In genomic region chr4:59870859-59871591, GRCm38 (mm10) we compare ENCODE assay signal across 9 mouse cellular contexts. TPM values are rescaled to one million over a fixed set of nuclear protein-coding genes. Genes with fewer than 3 reads are reported as not detected.
DNase-seq lines count a peak whose midpoint lies in the region; ATAC-seq and TF ChIP-seq lines count a peak whose summit lies in the region.
"Had no signal": no experiment of that assay in that cellular context is flagged by ENCODE, and none has a peak within 500 bp of the region (broad histone marks: within the 10 kb centered on the region; RNA-seq: fewer than 3 reads in every experiment).

No protein-coding gene starts in this region.

- H3K9ac ChIP-seq in ES-Bruce4 (ENCODE audit: low read depth, poor library complexity, severe bottlenecking): no peak overlapping the region
- no peak overlapping the region for H3K9ac ChIP-seq in forebrain, embryonic 13.5 days
- no peak overlapping the region for H3K9ac ChIP-seq in liver, postnatal 0 days (replicated peaks)
- H3K9ac ChIP-seq in neural tube, embryonic 14.5 days (replicated peaks; ENCODE audit: low read depth, low read length): no peak overlapping the region

- peak; percentile 77 for DNase-seq in c-Kit-positive CD71-positive TER-119-positive erythroid progenitor cells, embryonic 14.5 days (ENCODE audit: low spot score)
- DNase-seq in heart, postnatal 10 days: peak; percentile 89 to 92
- peak; percentile 83 to 86 for DNase-seq in kidney, postnatal 4 days
- peak; percentile 79 for DNase-seq in liver, postnatal 0 days
- peak; percentile 40 to 62 for DNase-seq in thymus, adult 18-20 months

- WGBS in forebrain, embryonic 13.5 days: 59% methylated on average over 9 of the region's 9 CpGs
- WGBS in liver, postnatal 0 days (ENCODE audit: insufficient replicate concordance): 47% methylated on average over 9 of the region's 9 CpGs
- WGBS in neural tube, embryonic 14.5 days: 61% methylated on average over 9 of the region's 9 CpGs

- no peak overlapping the region for H3K27ac ChIP-seq in ES-Bruce4 (ENCODE audit: insufficient read depth, low read length)
- no peak overlapping the region for H3K27ac ChIP-seq in forebrain, embryonic 13.5 days
- H3K27ac ChIP-seq in liver, postnatal 0 days (ENCODE audit: low read depth): no peak overlapping the region
- no peak overlapping the region for H3K27ac ChIP-seq in neural tube, embryonic 14.5 days (ENCODE audit: low read depth, low read length)

- H3K4me1 ChIP-seq in ES-Bruce4 (ENCODE audit: control insufficient read depth, insufficient read depth, low read length): no peaks in the 10 kb centered on the region
- H3K4me1 ChIP-seq in forebrain, embryonic 13.5 days: peaks cover 12% of the 10 kb centered on the region; the same call in 1 of the 2 replicates
- H3K4me1 ChIP-seq in liver, postnatal 0 days (ENCODE audit: insufficient read depth): no peaks in the 10 kb centered on the region
- H3K4me1 ChIP-seq in neural tube, embryonic 14.5 days (ENCODE audit: control insufficient read depth, insufficient read depth, low read length): no peaks in the 10 kb centered on the region

- ATAC-seq in forebrain, embryonic 13.5 days: peak; percentile 77
- peak; percentile 61 for ATAC-seq in liver, postnatal 0 days
- ATAC-seq in neural tube, embryonic 14.5 days (ENCODE audit: low read depth): peak; percentile 75

- no peaks in the 10 kb centered on the region; the same call in 1 of the 2 replicates for H3K36me3 ChIP-seq in ES-Bruce4 (ENCODE audit: control insufficient read depth, insufficient read depth, low read length, poor library complexity, severe bottlenecking)
- no peaks in the 10 kb centered on the region for H3K36me3 ChIP-seq in forebrain, embryonic 13.5 days (ENCODE audit: poor library complexity, severe bottlenecking)
- 0 out of 2 replicates have a peak, but pooled peaks cover 3% of the 10 kb centered on the region for H3K36me3 ChIP-seq in liver, postnatal 0 days (replicated peaks; ENCODE audit: insufficient read depth, low read length)
- no peaks in the 10 kb centered on the region for H3K36me3 ChIP-seq in neural tube, embryonic 14.5 days (ENCODE audit: control insufficient read depth, insufficient read depth, low read length)

- no peaks in the 10 kb centered on the region for H3K27me3 ChIP-seq in ES-Bruce4 (ENCODE audit: control insufficient read depth, insufficient read depth, low read length, poor library complexity, severe bottlenecking)
- no peaks in the 10 kb centered on the region for H3K27me3 ChIP-seq in forebrain, embryonic 13.5 days
- no peaks in the 10 kb centered on the region for H3K27me3 ChIP-seq in liver, postnatal 0 days (ENCODE audit: insufficient read depth, low read length)
- H3K27me3 ChIP-seq in neural tube, embryonic 14.5 days (ENCODE audit: control insufficient read depth, insufficient read depth, low read length): no peaks in the 10 kb centered on the region
- H3K27me3 ChIP-seq: megakaryocyte, embryonic 14.5 days had no signal

- H3K4me2 ChIP-seq in forebrain, embryonic 13.5 days: no peak overlapping the region
- no peak overlapping the region for H3K4me2 ChIP-seq in liver, postnatal 0 days (ENCODE audit: low read depth, low read length)
- no peak overlapping the region for H3K4me2 ChIP-seq in neural tube, embryonic 14.5 days (ENCODE audit: low read depth, low read length)

- H3K9me3 ChIP-seq in ES-Bruce4 (replicated peaks; ENCODE audit: control insufficient read depth, insufficient read depth, low read length, poor library complexity, severe bottlenecking): no peaks in the 10 kb centered on the region
- no peaks in the 10 kb centered on the region for H3K9me3 ChIP-seq in forebrain, embryonic 13.5 days (replicated peaks)
- H3K9me3 ChIP-seq in liver, postnatal 0 days (ENCODE audit: low read length): no peaks in the 10 kb centered on the region
- no peaks in the 10 kb centered on the region for H3K9me3 ChIP-seq in neural tube, embryonic 14.5 days (ENCODE audit: control insufficient read depth, low read length)
- H3K9me3 ChIP-seq: megakaryocyte, embryonic 14.5 days had no signal

- TF ChIP-seq POLR2A in ES-Bruce4 (IDR thresholded peaks at IDR 0.05; ENCODE audit: insufficient read depth, low read length): no peak

- peak; percentile 61 for TF ChIP-seq CTCF in ES-Bruce4 (IDR thresholded peaks at IDR 0.05; ENCODE audit: low read depth, low read length)
- TF ChIP-seq CTCF in liver, postnatal 0 days (IDR thresholded peaks at IDR 0.05; ENCODE audit: low read depth): peak; percentile 93

- intact Hi-C loops in heart, postnatal 10 days (cut with DNase I): loop anchor here (1.0 to 5.0 kb wide), 3 partner anchors 64 to 254 kb away; partner anchors contain the start of gene Snx30

- no peak overlapping the region for H3K4me3 ChIP-seq in ES-Bruce4 (ENCODE audit: low read depth, low read length)
- H3K4me3 ChIP-seq in forebrain, embryonic 13.5 days: no peak overlapping the region
- no peak overlapping the region for H3K4me3 ChIP-seq in liver, postnatal 0 days (ENCODE audit: low read depth, low read length)
- no peak overlapping the region for H3K4me3 ChIP-seq in neural tube, embryonic 14.5 days (ENCODE audit: low read depth, low read length)
- H3K4me3 ChIP-seq: megakaryocyte, embryonic 14.5 days had no signal

- no peak for TF ChIP-seq EP300 in ES-Bruce4 (IDR thresholded peaks at IDR 0.05; ENCODE audit: insufficient read depth, low read depth, low read length)
- no peak for TF ChIP-seq EP300 in liver, postnatal 0 days (IDR thresholded peaks at IDR 0.05; ENCODE audit: low read depth)

RNA-seq across cellular contexts. Expression of gene Slc46a2, which starts 43.8 kb away (rescaled TPM):
- polyA plus RNA-seq in ES-Bruce4 (2011; ENCODE audit: insufficient read depth, insufficient read length, low read depth, missing spikeins): not detected in 2 replicates
- not detected in 2 replicates for polyA plus RNA-seq in forebrain, embryonic 13.5 days (2015; fragmentation: Nextera tagmentation; extraction: Ambion mirVana)
- under 1 TPM; 0.12 to 0.37 TPM for total RNA-seq in heart, postnatal 10 days (2021)
- polyA plus RNA-seq in liver, postnatal 0 days (2015; fragmentation: Nextera tagmentation; extraction: Ambion mirVana): not detected in 2 replicates
- 0.07 and 0.12 TPM in 2 replicates for polyA plus RNA-seq in neural tube, embryonic 14.5 days (2014; fragmentation: Nextera tagmentation; extraction: Ambion mirVana)
